Mouse (Mus musculus) lung, postnatal 14 days (tissue): Measurements from ENCODE around the gene Aqp5.

Experiments used
- DNase-seq: peaks from one replicate; pipeline ENCODE4 v3.0.0; 2021

Gene Aqp5

GRCm38 (mm10) chr15:99590429-99591084 is at the start of gene Aqp5:
Aqp5 (plus strand) TSS chr15:99590782.
- peak; percentile 48 for DNase-seq

- no peak for DNase-seq
Measured at GRCm38 (mm10) chr15:99544047-99544446, 46.5 kb upstream of the Aqp5 start.

- DNase-seq, result no peak
Measured at GRCm38 (mm10) chr15:99546596-99546995, 44.0 kb upstream of the Aqp5 start.

GRCm38 (mm10) chr15:99547732-99548131 is 42.9 kb upstream of the Aqp5 start:
- no peak for DNase-seq

- DNase-seq, result no peak
Measured at GRCm38 (mm10) chr15:99549901-99550300, 40.7 kb upstream of the Aqp5 start.

- DNase-seq, result no peak
Measured at GRCm38 (mm10) chr15:99553767-99554166, 36.8 kb upstream of the Aqp5 start.

- no peak for DNase-seq
Measured at GRCm38 (mm10) chr15:99558947-99559346, 31.6 kb upstream of the Aqp5 start.

GRCm38 (mm10) chr15:99560246-99560645 is 30.3 kb upstream of the Aqp5 start:
- no peak for DNase-seq

GRCm38 (mm10) chr15:99567371-99567770 is 23.2 kb upstream of the Aqp5 start:
- no peak for DNase-seq

GRCm38 (mm10) chr15:99568682-99569081 is 21.9 kb upstream of the Aqp5 start:
- DNase-seq, result no peak

- DNase-seq, result no peak
Measured at GRCm38 (mm10) chr15:99569123-99569522, 21.5 kb upstream of the Aqp5 start.

GRCm38 (mm10) chr15:99578802-99579485 is 11.6 kb upstream of the Aqp5 start, which contains the start of gene Aqp2:
Aqp2 (plus strand) TSS chr15:99579055.
- no peak for DNase-seq

GRCm38 (mm10) chr15:99583463-99584344 is 6.9 kb upstream of the Aqp5 start:
- peak; percentile 42 for DNase-seq

- DNase-seq, result peak; percentile 42
Measured at GRCm38 (mm10) chr15:99584407-99585202, 6.0 kb upstream of the Aqp5 start.

GRCm38 (mm10) chr15:99585741-99586140 is 4.8 kb upstream of the Aqp5 start:
- no peak for DNase-seq

- no peak for DNase-seq
Measured at GRCm38 (mm10) chr15:99586525-99586924, 4.1 kb upstream of the Aqp5 start.

- DNase-seq, result no peak
Measured at GRCm38 (mm10) chr15:99589237-99589636, 1.3 kb upstream of the Aqp5 start.

GRCm38 (mm10) chr15:99589704-99590103 is 878 bp upstream of the Aqp5 start:
- no peak for DNase-seq

- peak; percentile 53 for DNase-seq
Measured at GRCm38 (mm10) chr15:99592177-99592576, 1.6 kb downstream of the Aqp5 start.

GRCm38 (mm10) chr15:99592877-99593276 is 2.3 kb downstream of the Aqp5 start:
- DNase-seq, result no peak

- peak; percentile 57 for DNase-seq
Measured at GRCm38 (mm10) chr15:99594951-99595350, 4.4 kb downstream of the Aqp5 start.

- DNase-seq, result peak; percentile 87
Measured at GRCm38 (mm10) chr15:99596056-99596687, 5.6 kb downstream of the Aqp5 start.
